Mouse (Mus musculus): ENCODE results near the gene Gmcl1. TPM values are rescaled to one million over a fixed set of nuclear protein-coding genes. Genes with fewer than 3 reads are reported as not detected.

Gmcl1 gene
- 55.4 TPM for polyA plus RNA-seq (2014; fragmentation: Illumina TruSeq; extraction: RNeasy Lipid Tissue Mini Kit (QIAGEN cat#74804))

DNA sequence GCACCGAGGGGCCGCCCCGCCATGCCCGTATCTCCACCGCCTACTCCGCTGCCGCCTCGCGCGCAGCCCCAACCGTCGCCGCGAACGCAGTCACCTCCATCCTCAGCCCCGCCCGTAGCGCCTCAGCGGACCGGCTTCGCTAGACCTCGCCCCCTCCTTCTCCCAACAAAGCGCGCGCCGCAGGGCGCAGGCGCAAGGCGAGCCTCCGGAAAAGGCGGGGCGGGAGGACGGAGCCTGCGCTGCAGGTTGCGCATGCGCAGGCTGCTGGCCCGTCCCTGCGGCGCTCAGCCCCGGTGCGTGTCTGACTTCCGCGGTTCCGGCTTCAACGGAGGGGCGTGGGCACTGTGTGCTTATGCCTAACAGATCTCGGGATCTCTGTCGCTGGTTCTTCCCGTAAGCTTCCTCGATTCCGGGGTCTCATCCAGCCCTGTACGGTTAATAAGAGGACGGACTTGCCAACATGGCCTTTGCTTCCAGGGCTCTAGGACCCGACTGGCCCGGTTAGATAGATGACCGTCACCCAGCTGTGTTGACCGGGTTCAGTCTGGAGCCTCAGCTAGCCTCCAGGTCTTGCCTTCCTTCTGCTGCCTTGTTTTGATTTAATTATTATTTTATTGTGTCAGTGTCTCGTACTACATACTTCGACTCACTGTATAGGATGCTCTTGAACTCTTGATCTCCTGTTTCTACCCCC is at the start of gene Gmcl1:
TSS of gene Gmcl1 (minus strand) at position 201 of the 694 bp plus-strand sequence.

DNA sequence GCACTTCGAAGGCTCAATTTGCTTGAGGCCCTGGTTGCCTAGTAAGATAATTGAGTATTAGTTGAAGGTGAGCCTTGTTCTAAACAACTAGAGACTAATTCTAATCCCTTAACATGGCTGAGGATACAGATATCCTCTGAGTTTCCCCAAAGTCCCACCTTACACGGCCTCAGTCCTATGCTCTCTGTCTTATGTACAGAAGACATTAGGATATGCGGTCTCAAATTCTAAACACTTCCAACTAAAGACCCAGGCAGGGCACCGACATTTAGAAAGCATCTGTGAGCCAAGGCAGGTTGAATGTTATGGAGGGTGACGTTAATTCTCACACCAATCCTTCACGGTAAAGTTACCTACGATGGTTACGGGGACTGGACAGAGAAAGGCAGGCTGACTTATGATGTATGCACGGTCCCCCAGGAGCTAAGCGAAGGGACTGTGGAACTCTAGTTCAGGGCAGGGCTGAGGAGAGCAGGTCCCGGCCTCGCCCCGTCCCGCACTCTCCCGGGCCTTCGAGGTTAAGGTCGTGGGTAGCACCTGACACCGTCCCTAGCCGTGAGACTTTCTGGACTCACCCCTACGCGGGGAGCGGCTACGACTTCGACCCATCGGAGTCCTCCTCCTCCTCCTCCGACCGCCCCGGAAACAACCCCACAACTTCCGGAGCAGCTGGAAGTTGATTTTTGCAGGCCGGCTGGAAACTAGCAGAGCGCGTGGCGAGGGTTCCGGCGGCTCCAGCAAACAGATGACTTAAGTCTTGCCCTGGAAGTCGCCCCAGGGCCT is 49.1 kb downstream of the Gmcl1 start, which contains the start of gene Snrnp27:
TSS of gene Snrnp27 (minus strand) at position 651 of the 783 bp plus-strand sequence.

DNA sequence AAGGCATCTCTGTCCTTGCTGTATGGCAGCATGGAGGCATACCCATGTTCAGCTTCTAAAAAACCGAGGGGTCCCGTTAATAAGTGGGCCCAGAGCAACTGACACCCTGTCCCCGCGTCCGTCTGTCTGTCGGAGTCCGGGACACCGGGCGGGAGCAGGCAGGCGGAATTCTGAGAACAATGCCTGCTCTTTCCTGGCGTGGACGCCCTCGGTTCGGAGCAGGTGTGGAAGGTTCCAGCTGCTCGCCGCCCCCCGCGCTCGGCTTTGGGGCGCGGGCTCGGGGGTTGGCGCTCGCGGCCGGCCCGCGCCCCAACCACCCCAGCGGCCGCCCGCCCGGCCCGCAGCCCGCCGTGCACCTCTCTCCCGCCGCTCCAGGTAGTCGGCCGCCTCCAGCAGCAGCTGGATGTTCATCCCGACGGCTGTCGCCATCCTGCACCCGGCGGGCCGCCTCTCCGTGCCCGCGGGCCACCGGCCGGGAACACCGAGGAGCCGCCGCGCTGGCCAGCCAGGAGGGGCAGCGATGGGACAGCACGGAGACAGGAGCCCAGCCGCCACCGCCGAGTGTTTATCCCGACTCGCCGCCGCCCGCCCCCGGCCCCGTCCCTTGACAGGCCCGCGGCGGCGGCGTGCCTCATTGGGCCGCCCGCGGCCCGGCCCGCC is 64.5 kb downstream of the Gmcl1 start, which contains the start of gene Mxd1:
TSS of gene Mxd1 (minus strand) at position 582 of the 660 bp plus-strand sequence.

Other genes with a start within 250 kb of the Gmcl1 start
- gene Pcbp1, start 207.1 kb downstream of the Gmcl1 start, polyA plus RNA-seq (2014; fragmentation: Illumina TruSeq; extraction: RNeasy Lipid Tissue Mini Kit (QIAGEN cat#74804)), result 176 TPM
- gene Asprv1, start 105.2 kb downstream of the Gmcl1 start, polyA plus RNA-seq (2014; fragmentation: Illumina TruSeq; extraction: RNeasy Lipid Tissue Mini Kit (QIAGEN cat#74804)), result not detected
- 8.9 TPM for gene Mxd1, start 64.2 kb downstream of the Gmcl1 start, polyA plus RNA-seq (2014; fragmentation: Illumina TruSeq; extraction: RNeasy Lipid Tissue Mini Kit (QIAGEN cat#74804))
- 173 TPM for gene Snrnp27, start 48.9 kb downstream of the Gmcl1 start, polyA plus RNA-seq (2014; fragmentation: Illumina TruSeq; extraction: RNeasy Lipid Tissue Mini Kit (QIAGEN cat#74804))
- 151 TPM for gene Anxa4, start 60.2 kb upstream of the Gmcl1 start, polyA plus RNA-seq (2014; fragmentation: Illumina TruSeq; extraction: RNeasy Lipid Tissue Mini Kit (QIAGEN cat#74804))
- 26.7 TPM for gene Aak1, start 116.1 kb upstream of the Gmcl1 start, polyA plus RNA-seq (2014; fragmentation: Illumina TruSeq; extraction: RNeasy Lipid Tissue Mini Kit (QIAGEN cat#74804))